Mouse (Mus musculus) left cerebral cortex, adult 2 months (tissue): ENCODE measurements around the gene Rgr. TPM values are rescaled to one million over a fixed set of nuclear protein-coding genes. Genes with fewer than 3 reads are reported as not detected.
A peak's percentile ranks its signal among the peaks of the same experiment; 100 is the strongest.

ENCODE experiments used
- DNase-seq, 2 experiments: peaks; one replicate each; pipeline ENCODE4 v3.0.0; 2021 to 2022; ENCODE audit warnings: low spot score in 2 of 2, mixed read lengths in 1 of 2; ENCODE audit errors: extremely low spot score in 1 of 2
- H3K27ac ChIP-seq: fragments of 200-600 bp; 2 replicates; pipeline ENCODE4 v1.8.1; 2022
- H3K4me3 ChIP-seq: fragments of 200-600 bp; 2 replicates; pipeline ENCODE4 v1.8.1; 2022
- CTCF ChIP-seq: fragments of 200-600 bp; IDR thresholded peaks from 2 replicates; pipeline ENCODE4 v1.8.1; 2022; ENCODE audit warnings: antibody characterized with exemption, mild to moderate bottlenecking, moderate library complexity
- intact Hi-C: fragments of 180-260 bp; cut with DNase I; formaldehyde crosslinking; loops from one replicate; pipeline ENCODE4 v1.15.1; 2025
- long read RNA-seq, 2 experiments: library from polyadenylated mRNA; stranded (forward); transcript quantifications; one replicate each; pipeline ENCODE4 v2.0.0; 2021; ENCODE audit warnings: borderline mapping rate in 2 of 2
- total RNA-seq, 2 experiments: library from RNA; stranded (reverse); gene quantifications; 2 replicates each; pipeline ENCODE4 v1.2.3; 2021

The Rgr gene
- not detected for total RNA-seq
- long read RNA-seq, experiment 1 = 0 reads
- long read RNA-seq, experiment 2 = 0 reads

DNA sequence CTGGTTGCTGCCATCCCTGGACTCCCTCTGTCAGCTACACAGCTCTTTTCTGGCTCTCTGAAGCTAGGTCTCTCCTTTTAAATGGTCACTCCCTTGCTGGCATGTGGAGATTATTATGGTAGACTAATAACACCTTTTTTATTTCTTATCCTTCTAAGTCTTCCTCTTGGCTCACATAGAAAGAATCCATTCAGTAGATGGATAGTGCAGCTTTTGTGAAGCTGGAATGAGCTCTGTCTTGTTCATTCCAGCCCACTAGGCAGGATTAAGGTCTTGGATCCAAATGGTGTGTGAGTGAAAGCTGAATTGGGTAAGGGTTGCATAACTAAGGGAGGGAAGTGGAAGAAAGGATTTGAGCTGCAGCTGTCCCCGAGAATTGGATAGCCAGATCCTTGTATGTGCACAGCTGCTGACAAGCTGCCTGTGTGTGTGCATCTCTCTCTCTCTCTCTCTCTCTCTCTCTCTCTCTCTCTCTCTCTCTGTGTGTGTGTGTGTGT, at the start of gene Rgr:
TSS of gene Rgr (minus strand) at position 51 of the 497 bp plus-strand sequence.
- no peak for TF ChIP-seq CTCF
- Histone ChIP-seq H3K27ac (no peak within 1 kb of the TSS), H3K4me3 (no peak within 1 kb of the TSS)
- intact Hi-C loops = no loop called here
- DNase-seq = no peak

DNA sequence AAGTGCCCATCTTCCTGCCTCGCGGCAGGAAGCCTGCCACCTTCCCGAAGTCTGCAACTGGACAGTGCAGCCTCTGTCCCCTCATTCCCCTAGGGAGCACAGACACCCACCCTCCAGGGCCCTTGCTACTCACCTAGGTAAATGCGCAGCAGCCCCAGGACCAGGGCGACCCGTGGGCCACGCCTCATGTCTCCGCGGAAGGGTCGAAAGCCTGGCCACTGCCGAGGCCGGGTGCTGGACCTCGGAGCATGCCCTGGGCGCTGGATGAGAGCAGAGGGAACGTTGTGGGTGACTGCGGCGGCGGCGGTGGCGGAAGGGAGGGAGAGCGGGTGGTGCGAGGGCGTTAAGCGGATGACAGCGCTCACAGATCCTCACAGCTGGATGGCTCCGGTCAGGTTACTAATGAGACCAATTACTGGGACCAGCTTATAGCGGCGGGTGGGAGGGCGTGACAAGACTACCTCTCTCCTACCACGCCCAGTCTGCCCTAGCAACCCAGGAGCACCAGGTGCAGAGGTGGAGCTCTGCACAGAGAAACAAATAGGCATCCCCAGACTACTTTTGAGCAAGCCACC, 49.3 kb upstream of the Rgr start, which contains the start of gene Cdhr1:
TSS of gene Cdhr1 (minus strand) at position 392 of the 575 bp plus-strand sequence.
- DNase-seq = peak; percentile 22 to 24
- intact Hi-C loops = no loop called here
- no peak for TF ChIP-seq CTCF
- Histone ChIP-seq H3K27ac (no peak within 1 kb of the TSS), H3K4me3 (peak within 1 kb of the TSS; percentile 46)

DNA sequence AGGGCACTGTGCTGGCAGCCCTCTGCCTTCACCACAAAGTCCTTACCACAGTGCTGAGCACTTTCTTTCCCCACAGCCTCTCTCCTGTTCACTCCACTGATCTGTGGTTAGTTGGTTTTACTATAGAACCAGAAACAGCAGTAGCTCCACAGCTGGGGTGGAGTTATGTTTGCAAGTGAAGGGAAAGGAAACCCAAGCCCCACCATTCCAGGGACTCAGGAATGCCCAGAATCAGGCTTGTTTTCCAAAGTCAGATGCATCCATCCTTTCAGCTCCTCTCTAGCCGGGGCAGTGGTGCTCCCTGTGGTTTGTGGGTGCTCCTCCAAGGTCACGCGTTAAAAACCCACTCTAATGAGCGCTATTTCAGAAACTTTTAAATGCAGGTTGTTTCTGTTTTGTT, 46.8 kb upstream of the Rgr start:
- H3K27ac ChIP-seq = no peak overlapping the region
- TF ChIP-seq CTCF = no peak
- no peak for DNase-seq
- intact Hi-C loops = no loop called here
- no peak overlapping the region for H3K4me3 ChIP-seq

DNA sequence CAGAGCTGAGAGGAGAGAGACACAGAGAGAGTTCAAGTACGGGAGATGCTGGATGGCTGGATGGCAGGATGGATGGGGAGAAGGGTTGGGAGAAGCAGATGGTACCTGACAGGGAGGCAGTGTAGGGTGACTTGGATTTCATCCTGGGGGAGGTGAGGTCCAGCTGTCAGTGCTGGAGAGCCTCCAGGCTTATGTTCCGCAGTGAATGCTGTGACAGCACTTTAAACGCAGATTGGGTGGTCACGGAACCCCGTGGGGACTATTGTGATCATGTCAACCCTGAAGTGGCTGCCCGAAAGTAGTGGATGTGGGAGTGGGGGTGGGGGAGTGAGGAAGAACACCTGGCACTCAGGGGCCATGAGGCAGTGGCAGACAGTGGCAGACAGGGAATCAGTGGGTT, 45.7 kb upstream of the Rgr start:
- no peak for TF ChIP-seq CTCF
- no peak overlapping the region for H3K27ac ChIP-seq
- no peak for DNase-seq
- H3K4me3 ChIP-seq = no peak overlapping the region
- intact Hi-C loops = no loop called here

DNA sequence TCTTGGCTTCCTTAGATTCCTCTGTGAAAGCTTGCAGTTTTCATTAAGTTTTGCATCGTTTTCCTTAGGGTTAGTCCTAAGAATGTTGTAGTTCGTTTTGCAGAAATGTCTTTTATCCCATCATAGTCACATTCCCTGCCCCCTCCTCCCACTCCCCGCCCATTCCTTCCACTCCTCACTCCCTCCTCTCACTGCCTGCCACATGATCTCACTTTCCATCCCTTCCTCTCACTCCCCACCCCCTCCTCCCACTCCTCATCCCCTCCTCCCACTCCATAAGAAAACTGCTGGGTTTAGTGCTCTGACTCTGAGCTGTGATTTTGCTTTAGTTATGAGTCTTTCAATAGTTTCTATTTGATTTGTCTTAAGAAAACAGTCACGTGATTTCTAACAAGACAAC, 35.0 kb upstream of the Rgr start:
- DNase-seq = no peak
- intact Hi-C loops = no loop called here
- TF ChIP-seq CTCF = no peak
- no peak overlapping the region for H3K4me3 ChIP-seq
- no peak overlapping the region for H3K27ac ChIP-seq

DNA sequence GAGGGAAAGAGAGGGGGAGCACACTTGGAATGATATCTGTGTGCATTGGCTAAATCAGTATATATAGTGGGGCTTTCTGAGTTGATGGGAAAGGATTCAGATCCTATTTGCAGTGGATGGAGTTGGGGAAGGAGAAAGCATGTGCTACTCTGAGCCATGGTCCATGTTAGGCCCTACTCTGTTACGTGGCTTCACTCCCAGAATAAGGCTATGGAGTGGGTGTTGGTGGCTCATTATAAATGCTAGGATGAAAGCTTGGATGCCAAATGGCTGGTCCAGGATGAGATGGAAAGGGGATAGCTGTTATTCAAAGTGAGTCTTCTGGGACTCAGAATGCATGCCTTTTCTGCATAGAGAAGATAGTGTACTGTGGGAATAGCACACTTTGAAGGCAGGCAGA, 32.0 kb upstream of the Rgr start:
- intact Hi-C loops = no loop called here
- DNase-seq = no peak
- no peak overlapping the region for H3K4me3 ChIP-seq
- no peak overlapping the region for H3K27ac ChIP-seq
- no peak for TF ChIP-seq CTCF

DNA sequence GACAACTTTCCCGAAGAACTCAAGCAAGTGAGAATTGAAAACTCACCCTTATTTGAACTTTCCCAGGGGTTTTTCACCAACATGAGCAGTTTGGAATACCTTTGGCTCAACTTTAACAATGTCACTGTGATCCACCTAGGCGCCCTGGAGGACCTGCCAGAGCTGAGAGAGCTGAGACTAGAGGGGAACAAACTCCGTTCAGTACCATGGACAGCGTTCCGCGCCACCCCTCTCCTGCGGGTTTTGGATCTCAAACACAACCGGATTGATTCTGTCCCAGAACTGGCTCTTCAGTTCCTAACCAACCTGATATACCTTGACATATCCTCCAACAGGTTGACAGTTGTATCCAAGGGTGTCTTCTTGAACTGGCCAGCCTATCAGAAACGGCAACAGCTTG, 19.8 kb upstream of the Rgr start:
- TF ChIP-seq CTCF = no peak
- DNase-seq = no peak
- intact Hi-C loops = loop anchor here (5.0 kb wide), 1 partner anchor 59 kb away; no protein-coding TSS in a partner anchor
- no peak overlapping the region for H3K4me3 ChIP-seq
- no peak overlapping the region for H3K27ac ChIP-seq

DNA sequence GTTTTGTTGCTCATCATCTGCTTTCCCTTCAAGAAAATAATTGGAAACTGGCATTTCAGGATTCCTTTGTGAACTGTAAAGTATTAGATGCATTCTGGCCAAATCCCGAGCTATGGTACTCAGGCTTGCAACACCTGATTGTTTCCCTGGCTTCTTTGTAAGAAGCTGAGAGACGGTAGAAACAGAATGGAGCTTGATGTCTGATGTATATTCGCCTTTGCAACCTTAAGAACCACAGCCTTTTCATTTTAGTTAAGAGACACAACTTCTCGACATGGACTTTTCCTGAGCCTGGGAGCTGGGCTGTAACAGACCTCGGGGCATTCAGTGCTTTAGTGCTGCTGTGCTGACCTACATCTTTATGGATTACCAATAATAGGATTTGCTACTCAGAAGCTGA, 18.9 kb upstream of the Rgr start, which contains the start of gene Lrit2:
TSS of gene Lrit2 (plus strand) at position 301 of the 400 bp plus-strand sequence.
- no peak for TF ChIP-seq CTCF
- H3K4me3 ChIP-seq = no peak within 1 kb of the TSS
- intact Hi-C loops = loop anchor here (5.0 kb wide), 1 partner anchor 60 kb away; no protein-coding TSS in a partner anchor
- H3K27ac ChIP-seq = no peak within 1 kb of the TSS
- no peak for DNase-seq

DNA sequence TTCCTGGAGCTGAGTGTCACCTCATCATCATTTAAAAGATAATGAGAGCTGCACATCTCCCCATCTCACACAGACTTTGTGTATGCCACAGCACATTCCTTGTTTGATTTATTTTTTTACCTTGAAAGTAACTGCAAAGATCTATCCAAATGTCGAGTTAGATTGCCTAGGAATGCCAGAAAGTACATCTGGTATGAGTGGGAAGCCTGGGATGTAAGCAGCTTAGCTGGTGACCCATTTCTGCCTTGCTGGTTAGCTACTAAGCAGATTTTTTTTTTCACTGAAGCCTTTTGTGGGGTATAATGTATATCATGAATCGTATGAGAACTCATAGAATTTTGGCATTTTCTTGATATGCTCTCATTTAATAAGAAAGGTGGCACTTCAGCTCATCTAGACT, 17.9 kb upstream of the Rgr start:
- intact Hi-C loops = loop anchor here (5.0 kb wide), 1 partner anchor 61 kb away; no protein-coding TSS in a partner anchor
- no peak for DNase-seq
- no peak for TF ChIP-seq CTCF
- Histone ChIP-seq H3K27ac (no peak overlapping the region), H3K4me3 (no peak overlapping the region)

DNA sequence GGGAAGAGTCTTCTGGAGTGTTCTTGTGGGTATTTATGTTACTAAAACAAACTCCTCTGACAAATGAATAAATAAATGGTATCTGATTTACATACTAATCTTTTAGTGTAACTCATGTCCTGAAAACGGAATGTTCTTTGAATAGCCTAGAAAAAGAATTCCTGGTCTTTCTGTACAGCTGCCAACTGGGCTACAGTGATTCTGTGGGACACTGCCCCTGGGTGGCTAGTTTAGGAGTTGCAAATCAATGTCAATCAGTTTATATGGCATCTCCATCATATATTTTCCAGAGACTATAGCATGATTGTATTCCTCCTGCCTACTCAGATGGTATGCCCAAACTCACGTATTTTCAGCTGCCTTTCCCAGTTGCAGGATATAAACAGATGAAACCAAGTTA, 16.1 kb upstream of the Rgr start:
- peak; percentile 22 for TF ChIP-seq CTCF
- intact Hi-C loops = loop anchor here (5.0 kb wide), 1 partner anchor 62 kb away; no protein-coding TSS in a partner anchor
- DNase-seq = no peak

DNA sequence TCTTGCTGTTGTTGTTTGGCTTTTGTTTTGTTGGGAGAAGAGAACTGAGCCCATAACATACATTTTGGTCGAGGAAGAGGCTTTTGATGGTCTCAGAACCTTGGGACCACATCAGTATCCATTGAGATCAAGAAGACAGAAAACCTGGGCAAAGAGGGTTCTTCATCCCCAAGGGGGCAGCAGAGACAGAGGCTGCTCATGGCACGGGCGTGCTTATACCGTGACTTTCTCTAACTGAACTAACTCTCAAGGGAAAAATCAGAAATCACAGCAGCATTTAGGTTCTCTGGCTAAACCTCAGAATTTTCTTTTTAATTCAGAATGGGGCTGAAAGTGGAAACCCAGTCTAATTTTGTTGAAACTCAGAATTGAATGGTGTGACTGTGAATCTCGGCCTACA, 14.3 kb downstream of the Rgr start:
- DNase-seq = no peak
- no peak overlapping the region for H3K4me3 ChIP-seq
- H3K27ac ChIP-seq = no peak overlapping the region
- intact Hi-C loops = loop anchor here (5.0 kb wide), 1 partner anchor 93 kb away; no protein-coding TSS in a partner anchor
- TF ChIP-seq CTCF = peak; percentile 36

More for the DNA sequence above, 16.1 kb upstream of the Rgr start:
- Histone ChIP-seq H3K27ac (no peak overlapping the region), H3K4me3 (no peak overlapping the region)

DNA sequence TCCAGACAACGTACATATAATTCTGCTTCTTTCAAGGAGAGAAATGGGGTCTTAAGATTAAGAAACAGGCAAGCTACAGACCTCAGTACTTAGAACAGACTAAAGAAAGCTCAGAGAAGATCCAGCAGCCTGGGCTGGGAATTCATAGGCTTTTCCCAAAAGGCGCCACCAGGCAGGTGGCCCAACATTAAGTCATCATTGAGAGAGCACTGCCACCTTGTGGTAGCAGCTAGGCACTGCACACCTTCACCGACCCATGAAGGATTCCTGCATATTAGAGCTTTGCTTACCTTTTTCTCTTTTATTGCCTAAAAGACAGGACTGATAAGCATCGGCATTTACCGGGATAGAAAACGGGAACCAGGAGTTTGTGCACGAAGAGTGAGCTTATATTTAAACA, 15.5 kb downstream of the Rgr start:
- H3K4me3 ChIP-seq = no peak overlapping the region
- no peak overlapping the region for H3K27ac ChIP-seq
- TF ChIP-seq CTCF = no peak; the same call in none of the 2 replicates
- intact Hi-C loops = loop anchor here (1.0 to 5.0 kb wide), 4 partner anchors 81 to 166 kb away; no protein-coding TSS in a partner anchor
- DNase-seq = peak; percentile 82 to 86
